Mouse (Mus musculus) kidney, adult 2 months (tissue): ENCODE measurements around the gene Fxyd5.

Source experiments
- CTCF ChIP-seq: fragments of 200-500 bp; conservative IDR thresholded peaks from 2 replicates; pipeline ENCODE4 v1.5.1; 2011; ENCODE audit warnings: low read depth, mild to moderate bottlenecking, control low read depth, low read length, moderate library complexity, mixed read lengths; ENCODE audit not compliant: insufficient read depth, insufficient read length
- POLR2A ChIP-seq: fragments of 200-500 bp; IDR thresholded peaks from one replicate; pipeline ENCODE4 v1.6.1; 2011; ENCODE audit warnings: low read depth, low read length, control low read depth

DNA sequence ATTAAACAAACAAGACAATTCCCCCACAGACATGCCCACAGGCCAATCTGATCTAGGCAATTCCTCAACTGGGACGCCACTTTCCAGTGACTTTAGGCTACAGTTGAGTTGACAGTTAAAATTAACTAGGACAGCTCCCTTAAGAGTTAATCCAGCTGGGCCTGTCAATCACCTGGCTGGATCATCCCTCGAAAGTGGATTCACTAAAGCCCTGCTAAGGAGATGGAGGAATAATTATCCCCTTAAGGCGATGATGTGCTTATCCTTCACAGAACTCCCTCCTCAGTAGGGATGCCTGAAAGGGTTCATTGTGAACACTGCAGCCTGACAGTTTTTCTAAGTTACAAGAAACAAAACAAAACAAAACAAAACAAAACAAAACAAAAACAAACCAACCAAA is 38.3 kb upstream of the Fxyd5 start:
- TF ChIP-seq POLR2A (no peak), CTCF (no peak)
